Mouse (Mus musculus): ENCODE data around the gene Gm48552.

DNA sequence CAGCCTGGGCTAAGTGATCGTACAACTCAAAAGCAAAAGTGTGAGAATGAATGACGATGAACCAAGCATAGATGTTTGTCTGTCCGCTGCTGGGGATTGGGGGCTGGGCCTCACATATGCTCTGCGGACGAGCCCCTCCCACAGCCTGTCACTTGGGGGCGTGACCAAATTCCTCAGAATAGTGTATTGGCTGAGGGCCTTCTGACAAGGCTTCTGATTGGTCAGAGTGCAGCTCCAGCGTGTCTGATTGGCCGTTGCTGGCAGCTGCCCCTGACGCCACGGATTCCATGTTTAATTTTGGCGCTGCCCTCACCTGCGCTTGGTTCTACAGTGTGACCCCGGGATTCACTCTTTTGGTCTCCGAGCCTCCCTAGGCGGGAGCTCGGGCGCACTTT lies 44.1 kb downstream of the Gm48552 start:
- TF ChIP-seq POLR2A (IDR thresholded peaks at IDR 0.05; ENCODE audit: low read depth, low read length) = no peak
- TF ChIP-seq CTCF (conservative IDR thresholded peaks at IDR 0.05; ENCODE audit: insufficient read depth, insufficient read length, low read depth, low read length) = no peak

All from kidney, adult 2 months (tissue).